Mouse (Mus musculus) megakaryocyte-erythroid progenitor cell, adult 5-6 weeks (primary cell): ENCODE data around the gene Ddx59. TPM values are rescaled to one million over a fixed set of nuclear protein-coding genes. Genes with fewer than 3 reads are reported as not detected.

Source experiments
- ATAC-seq: replicated peaks from 2 replicates; pipeline ENCODE4 v1.8.0; 2016; ENCODE audit warnings: mild to moderate bottlenecking, inconsistent platforms; ENCODE audit not compliant: severe bottlenecking, poor library complexity, low FRiP score, low TSS enrichment
- total RNA-seq, 2 experiments: library from RNA; stranded (forward) in 1 of 2; stranded (reverse) in 1 of 2; fragments of 200-1000, 215-1000 nt in 1 of 2; fragments of >200 nt in 1 of 2; fragmentation: Nextera tagmentation in 1 of 2; gene quantifications; 2 replicates each; pipeline ENCODE4 v1.2.3; 2014 to 2017

The Ddx59 gene
- total RNA-seq, 2 experiments from 2014 or later, result 11.7 to 17.2 TPM

DNA sequence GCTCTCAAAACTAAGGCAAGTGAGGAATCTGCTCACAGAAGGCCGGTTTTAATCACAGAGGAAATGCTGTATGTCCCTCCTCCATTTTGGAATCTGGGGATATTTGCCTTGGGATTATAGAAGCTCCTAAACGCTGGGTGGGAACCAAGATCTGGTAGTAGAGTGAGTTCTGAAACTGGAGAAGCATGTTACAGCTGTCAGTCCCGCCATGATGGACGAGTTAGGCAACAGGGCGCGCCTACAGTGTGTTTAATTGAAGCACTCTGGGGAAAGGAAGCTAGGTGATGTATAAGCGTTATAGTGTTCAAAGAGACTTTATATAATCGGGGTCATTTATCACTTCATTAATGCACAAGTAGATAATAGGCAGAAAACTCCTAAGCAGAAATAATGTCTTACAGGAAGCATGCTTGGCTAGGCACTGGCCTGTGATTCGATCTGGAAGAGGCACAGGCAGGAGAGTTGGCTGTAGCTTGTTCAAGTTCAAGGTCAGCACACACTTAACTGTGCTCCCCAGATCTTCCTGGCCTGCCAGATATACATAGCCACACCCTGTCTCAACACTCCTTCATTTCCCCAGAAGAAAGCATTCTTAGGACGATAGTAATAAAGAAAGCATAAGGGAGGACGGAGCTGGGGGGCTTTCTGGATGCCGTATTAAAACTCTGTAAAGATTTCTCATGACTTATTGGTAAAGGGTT is 29.6 kb downstream of the Ddx59 start:
- peak; percentile 91 for ATAC-seq

DNA sequence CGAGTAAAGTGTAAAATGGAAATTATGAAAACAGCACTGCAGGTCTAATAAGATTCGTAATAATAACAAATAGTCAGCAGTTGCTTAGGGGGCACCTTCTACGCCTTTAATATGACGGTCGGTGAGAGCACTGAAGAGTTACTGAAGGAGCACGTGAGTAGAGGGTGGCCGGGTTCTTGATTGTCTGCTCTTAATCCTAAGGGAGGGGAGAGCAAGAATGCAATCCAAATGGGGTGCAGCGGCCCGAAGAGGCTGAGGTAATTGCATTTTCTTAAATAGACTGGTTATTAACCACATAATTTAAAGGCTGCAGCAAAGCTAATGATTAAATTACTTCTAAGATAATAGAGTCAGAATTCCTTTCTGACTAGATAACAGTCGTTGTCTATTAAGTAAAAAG is 31.9 kb downstream of the Ddx59 start:
- no peak for ATAC-seq

DNA sequence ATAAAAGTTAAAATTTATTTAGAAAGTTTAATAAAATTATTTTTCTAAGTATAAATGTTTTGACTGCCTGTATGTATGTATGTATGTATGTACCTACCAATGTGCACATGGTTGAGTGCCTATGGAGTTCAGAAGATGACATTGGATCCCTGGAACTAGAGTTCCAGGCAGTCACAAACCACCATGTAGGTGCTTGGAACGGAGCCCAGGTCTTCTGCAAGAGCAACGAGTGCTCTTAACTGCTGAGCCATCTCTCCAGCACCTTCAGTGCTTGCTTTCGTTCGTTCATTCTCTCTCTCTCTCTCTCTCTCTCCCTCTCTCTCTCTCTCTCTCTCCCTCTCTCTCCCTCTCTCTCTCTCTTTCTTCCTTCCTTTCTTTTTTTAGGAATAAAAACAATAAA is 32.3 kb downstream of the Ddx59 start:
- no peak for ATAC-seq

- no peak for ATAC-seq
Measured at GRCm38 (mm10) chr1:136449541-136449940, 34.5 kb downstream of the Ddx59 start.

GRCm38 (mm10) chr1:136450206-136450605 is 35.1 kb downstream of the Ddx59 start:
- ATAC-seq, result no peak

- no peak for ATAC-seq
Measured at GRCm38 (mm10) chr1:136452421-136452820, 37.4 kb downstream of the Ddx59 start.

DNA sequence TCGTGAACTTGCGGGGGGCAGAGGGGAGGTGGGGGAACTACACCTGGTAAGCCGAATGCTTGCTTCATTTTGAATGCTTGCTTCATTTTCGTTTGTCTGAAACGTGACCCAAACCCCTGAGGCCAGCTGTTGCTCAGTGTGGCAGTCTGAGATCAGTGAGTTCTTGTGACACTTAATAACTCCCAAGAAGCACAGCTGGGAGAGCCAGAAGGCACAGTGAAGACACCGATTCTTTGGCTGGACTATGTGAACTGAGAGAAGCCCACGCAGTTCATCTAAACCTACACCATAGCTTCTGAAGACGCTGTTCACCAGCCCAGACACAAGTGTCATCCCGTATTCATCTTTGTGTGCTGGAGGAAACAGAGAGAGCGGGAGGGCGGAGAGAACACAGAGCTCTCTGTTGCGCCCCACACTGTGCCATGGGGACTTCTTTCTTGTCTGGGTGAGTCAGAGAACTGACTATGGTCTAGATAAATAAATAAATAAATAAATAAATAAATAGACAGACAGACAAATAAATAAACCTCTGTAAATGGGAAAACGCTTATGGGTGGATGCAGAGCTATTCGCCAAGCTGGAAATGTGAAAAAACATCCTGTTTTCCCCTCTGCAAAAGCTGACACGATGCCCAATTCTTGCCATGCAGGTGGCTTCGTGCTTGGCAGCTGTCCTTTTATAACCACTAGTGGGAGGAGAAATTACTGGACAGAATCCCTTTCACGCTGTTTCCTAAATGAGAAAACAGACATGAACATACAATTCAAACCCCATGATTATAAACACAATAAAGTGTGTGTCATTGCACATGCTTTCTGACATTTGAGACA is 40.9 kb downstream of the Ddx59 start:
- ATAC-seq, result no peak

DNA sequence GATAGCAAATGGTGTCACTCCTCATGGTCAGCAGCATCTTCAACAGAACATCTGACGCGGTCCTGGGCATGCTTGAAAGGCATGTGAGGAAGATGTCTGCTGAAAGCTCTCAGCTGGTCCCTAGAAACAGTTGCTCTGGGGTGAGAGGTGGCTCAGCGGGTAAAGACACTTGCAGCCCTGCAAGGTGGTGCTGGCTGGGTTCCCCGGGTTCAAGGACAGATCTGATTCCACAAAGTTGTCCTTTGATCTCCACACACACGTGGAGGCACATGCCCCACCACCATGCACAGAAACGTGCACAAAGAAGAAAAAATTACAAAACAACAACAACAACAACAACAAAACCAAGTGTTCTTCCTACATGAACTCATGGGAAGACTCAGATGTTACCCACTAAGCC is 41.7 kb downstream of the Ddx59 start:
- ATAC-seq, result no peak

DNA sequence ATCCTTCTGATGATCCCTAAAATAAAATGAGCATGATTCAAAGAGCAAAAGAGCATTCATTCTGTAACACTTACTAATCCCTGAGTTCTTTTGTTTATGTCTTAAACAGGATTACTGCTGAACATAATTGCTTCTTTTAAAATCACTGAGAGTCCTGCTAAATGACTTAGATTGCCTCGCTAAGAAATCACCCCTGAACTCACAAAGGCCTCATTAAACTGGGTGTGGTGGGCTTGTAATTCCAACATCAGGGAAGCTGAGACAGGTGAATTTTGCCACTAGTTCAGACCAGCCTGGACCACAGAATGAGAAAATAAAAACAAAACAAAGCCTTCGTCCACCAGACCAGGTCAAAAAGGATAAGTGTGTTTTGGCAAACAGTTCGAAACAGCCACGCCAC is 42.3 kb downstream of the Ddx59 start:
- ATAC-seq, result no peak

GRCm38 (mm10) chr1:136458691-136459245 is 43.7 kb downstream of the Ddx59 start:
- ATAC-seq, result peak; percentile 60

GRCm38 (mm10) chr1:136462443-136462842 is 47.4 kb downstream of the Ddx59 start:
- no peak for ATAC-seq

DNA sequence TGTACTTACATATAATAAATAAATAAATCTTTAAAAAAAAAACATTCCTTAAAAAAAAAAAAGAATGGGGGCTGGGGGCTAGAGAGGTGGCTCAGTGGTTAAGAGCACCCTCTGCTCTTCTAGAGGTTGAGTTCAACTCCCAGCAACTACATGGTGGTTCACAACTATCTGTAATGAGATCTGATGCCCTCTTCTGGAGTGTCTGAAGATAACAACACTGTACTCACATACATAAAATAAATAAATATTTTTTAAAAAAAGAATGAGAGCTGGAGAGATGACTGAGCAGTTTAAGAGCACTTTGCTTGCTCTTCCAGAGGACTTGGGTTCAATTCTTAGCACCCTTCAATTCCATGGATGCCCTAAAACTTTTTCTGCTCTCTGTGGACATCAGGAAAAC is 50.1 kb downstream of the Ddx59 start:
- ATAC-seq, result no peak

- ATAC-seq, result peak; percentile 100
Measured at GRCm38 (mm10) chr1:136466143-136466811, 51.2 kb downstream of the Ddx59 start, which contains the start of gene Kif14. Kif14 (plus strand) TSS chr1:136466343.

GRCm38 (mm10) chr1:136469408-136469807 is 54.3 kb downstream of the Ddx59 start:
- no peak for ATAC-seq

GRCm38 (mm10) chr1:136470471-136470870 is 55.4 kb downstream of the Ddx59 start:
- no peak for ATAC-seq

Other genes starting within 250 kb of the Ddx59 start
- not detected in 2 replicates for gene Mroh3, start 202.4 kb upstream of the Ddx59 start, total RNA-seq (2014; fragmentation: Nextera tagmentation)
- not detected in 2 replicates for gene Mroh3, start 202.4 kb upstream of the Ddx59 start, total RNA-seq (2017)
- not detected in 2 replicates for gene Inava, start 181.0 kb upstream of the Ddx59 start, total RNA-seq (2014; fragmentation: Nextera tagmentation)
- not detected in 2 replicates for gene Inava, start 181.0 kb upstream of the Ddx59 start, total RNA-seq (2017)
- gene Gpr25, start 154.4 kb upstream of the Ddx59 start, total RNA-seq (2014; fragmentation: Nextera tagmentation), result not detected in 2 replicates
- gene Gpr25, start 154.4 kb upstream of the Ddx59 start, total RNA-seq (2017), result not detected in 2 replicates
- 39.3 and 45.6 TPM in 2 replicates for gene Camsap2, start 69.2 kb upstream of the Ddx59 start, total RNA-seq (2014; fragmentation: Nextera tagmentation)
- 56.3 and 64.4 TPM in 2 replicates for gene Camsap2, start 69.2 kb upstream of the Ddx59 start, total RNA-seq (2017)
- 16.2 and 19.3 TPM in 2 replicates for gene Kif14, start 51.1 kb downstream of the Ddx59 start, total RNA-seq (2014; fragmentation: Nextera tagmentation)
- gene Kif14, start 51.1 kb downstream of the Ddx59 start, total RNA-seq (2017), result 16.5 and 17.5 TPM in 2 replicates
- gene Zfp281, start 209.6 kb downstream of the Ddx59 start, total RNA-seq (2014; fragmentation: Nextera tagmentation), result 18.6 and 20.3 TPM in 2 replicates
- 25.2 and 29.7 TPM in 2 replicates for gene Zfp281, start 209.6 kb downstream of the Ddx59 start, total RNA-seq (2017)